Mouse (Mus musculus) spleen, embryonic (tissue): ENCODE measurements at regions not wholly inside any gene's neighbourhood (a gene's known extent, or its start where the extent isn't known, plus 50 kb on each side); places are given as distances from the start of the nearest gene placed in this dataset.

Source experiments
- CTCF ChIA-PET: fragments of 350-600 bp; sonication (Branson Sonifier 250); formaldehyde crosslinking; loops from one replicate; lab custom pipeline; 2022; lab: Charles Lee

DNA sequence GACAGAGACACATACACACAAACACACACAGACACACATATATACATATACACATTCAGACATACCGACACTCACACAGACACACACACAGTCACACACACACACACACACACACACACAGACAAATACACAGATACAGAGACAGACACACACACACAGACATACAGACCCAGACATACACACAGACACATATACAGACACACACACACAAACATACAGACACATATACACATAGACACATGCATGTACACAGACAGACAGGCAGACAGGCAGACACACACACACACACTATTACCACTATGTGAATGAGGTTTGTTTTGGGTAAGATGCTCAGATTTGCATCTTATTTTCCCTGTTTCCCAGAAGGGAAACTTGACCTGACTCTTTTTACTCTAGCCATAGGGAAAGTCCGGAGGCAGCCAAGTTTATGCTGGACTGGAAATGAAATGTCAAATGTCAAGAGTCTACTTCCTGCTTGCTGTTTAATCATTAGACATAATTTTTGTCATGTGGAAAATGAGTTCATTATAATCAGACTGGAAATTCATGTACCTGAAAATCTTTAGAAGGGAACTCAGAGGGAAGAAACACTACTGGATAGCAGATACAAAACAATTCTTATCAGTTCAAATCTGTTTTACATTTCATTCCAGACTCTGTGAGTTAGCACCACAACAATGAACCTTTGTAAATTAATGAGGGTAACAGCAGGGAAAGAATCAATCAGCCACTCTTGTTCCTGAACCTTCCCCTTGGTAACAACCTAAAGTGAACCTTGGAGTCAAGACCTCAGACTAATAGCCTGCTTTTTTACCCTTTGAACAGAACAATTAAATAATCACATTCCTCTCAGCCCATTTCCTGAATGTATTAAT lies 651.1 kb downstream of the Gsdmc2 start:
- CTCF ChIA-PET, result no interaction called here

- CTCF ChIA-PET, result no interaction called here
These were observed 653.2 kb downstream of the Gsdmc2 start for GRCm38 (mm10) chr15:63191731-63192130.

DNA sequence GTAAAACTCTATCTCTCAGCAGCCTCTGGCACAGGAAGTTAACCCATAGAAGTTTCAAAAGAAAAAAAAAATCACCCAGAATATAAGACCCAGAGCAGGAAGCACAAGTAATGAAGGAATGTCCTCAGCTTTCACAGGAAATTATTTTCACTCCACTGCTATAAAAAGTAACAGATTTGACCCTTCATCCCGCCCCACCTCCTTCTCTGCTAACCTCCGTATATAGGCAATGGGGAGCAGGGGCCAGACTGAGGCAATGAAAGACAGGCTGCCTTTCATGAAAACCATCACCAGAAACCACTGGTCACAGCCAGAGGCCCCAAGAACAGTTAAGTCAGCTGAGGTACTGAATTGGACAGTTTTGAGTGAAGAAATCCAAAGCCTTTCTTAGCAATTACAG lies 654.9 kb downstream of the Gsdmc2 start:
- CTCF ChIA-PET, result no interaction called here

GRCm38 (mm10) chr15:63171003-63171402 lies 674.0 kb downstream of the Gsdmc2 start:
- CTCF ChIA-PET, result no interaction called here

DNA sequence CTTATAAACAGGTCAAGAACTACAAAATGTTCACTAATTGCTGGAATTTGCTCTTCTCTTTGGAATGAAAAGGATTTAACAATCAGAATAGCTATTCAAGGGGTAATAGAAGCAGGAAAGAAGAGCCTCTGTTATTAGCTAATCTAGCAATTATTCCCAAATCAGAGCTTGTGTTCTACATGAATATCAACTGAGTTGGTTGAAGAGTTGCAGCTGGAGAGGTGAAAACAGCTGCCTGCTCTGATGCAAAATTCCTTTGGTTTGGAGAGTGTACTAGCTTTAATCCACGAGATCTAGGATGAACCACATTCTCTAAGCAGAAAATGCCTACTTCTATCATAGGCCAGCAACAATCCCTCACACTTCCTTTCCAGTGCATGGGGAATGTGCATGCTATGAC lies 674.8 kb downstream of the Gsdmc2 start:
- CTCF ChIA-PET, result no interaction called here

DNA sequence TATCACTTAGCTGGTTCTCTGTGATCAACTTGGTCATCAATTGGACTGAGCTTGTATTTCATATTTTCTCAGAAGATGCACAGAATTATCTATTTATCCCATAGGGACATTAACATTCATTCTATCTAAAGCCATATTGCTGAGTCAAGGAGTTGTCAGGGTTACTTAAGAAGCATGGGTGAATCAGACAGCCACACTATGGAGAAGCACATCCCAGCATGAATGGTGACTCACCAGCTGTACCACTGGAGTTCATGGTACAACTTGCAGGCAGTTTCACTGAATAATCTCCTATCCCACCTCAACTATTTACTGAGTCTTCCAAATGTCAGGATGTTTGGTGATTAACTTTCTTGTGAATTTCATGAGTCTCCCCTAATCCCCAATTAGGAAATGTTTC lies 678.6 kb downstream of the Gsdmc2 start:
- CTCF ChIA-PET, result no interaction called here

DNA sequence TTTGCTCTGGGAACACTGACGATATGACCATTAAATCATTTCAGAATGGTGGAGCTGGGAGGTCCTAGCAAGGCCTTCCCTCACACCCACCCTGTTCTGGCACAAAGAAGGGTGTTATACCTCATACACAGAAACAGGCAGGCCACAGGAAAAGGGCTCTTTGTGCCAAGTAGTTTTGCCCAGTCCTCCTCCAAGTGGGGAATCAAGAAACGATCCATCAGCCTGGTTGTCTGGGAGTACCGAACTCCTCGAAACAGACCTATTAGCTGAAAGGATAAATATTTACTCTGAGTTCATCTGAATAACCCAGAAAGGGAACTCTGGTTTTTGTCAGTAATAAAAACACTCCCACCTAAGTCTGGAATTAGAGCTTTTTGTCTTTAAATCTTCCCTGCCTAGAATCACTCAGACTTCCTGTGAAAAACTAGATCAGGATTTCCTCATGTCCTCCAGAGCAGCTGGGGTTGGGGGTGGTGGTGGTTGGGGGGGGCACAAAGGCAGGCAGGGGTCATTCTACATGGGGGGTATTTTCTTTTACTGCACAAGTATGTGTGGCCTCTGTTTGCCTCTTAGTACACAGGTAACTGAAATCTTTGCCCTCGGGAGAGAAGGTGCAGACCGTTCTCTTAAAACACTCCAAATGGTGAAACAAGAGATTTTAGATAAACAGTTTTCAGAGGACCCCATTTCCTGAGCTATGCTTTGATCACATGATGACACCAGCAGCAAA lies 681.3 kb downstream of the Gsdmc2 start:
- CTCF ChIA-PET, result no interaction called here

GRCm38 (mm10) chr15:63162881-63163549 lies 682.0 kb downstream of the Gsdmc2 start:
- CTCF ChIA-PET, result no interaction called here

DNA sequence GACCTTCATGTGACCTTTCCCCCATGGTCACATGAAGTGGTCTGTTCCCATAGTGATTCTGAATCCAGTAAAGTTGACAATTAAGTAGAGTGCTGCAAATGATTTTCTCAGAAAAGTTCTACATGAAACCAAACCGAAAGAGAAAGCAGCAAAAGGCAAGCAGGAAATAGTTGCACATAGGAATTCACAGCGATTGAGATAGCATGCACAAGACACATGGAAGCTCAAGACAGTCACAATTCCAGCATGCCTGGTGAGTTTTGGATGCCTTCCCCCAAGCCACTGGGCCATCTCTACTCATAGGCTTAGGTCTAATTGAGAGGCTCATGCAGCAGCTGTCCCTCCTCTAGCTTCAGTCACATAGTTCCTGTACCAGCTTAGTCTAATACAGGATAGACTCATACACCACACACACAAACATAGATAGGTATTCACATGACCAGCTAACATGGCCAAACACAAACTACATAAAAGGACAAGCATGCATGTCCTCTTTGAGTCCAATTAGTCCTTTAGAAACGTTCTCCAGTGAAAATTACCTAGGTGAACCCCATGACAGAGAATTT lies 721.8 kb downstream of the Gsdmc2 start:
- CTCF ChIA-PET, result no interaction called here

DNA sequence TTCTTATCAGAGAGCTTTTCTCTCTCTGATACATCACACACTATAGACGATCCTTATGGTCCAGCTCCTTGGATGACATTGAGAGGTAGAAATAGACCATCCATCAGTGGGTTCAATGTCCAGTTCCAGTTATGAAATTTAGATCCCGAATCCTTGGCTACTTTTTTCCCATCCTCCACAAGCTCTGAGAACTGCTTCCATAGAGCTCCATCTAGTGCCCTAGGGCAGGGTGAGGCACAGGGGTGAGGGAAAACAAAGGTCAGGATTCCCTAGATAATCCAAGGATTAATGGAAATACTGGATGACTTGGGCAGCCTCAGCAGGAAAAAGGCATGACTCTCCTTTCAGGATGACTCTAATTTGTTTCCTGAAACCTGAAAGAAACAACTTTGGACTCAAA lies 732.1 kb downstream of the Gsdmc2 start:
- CTCF ChIA-PET, result no interaction called here

DNA sequence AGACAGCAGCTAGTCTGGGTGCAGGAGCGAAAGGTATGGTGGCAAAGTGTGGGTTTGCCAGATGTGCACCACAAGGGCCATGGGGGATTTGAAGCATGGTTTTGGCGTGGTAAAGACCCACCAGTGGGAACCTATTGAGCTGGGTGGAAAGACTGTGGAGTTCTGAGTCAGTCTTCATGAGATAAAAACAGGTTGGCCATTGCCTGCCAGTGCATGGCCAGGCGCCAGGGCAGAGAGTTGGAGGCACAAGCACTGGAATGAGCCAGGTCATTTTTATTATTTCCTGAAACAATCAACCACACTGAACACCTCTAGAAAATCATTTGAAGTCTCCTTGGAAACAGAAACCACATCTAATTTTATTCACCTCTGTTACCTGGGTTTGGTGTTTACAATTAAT lies 744.9 kb downstream of the Gsdmc2 start:
- CTCF ChIA-PET, result no interaction called here

GRCm38 (mm10) chr15:63081972-63082371 lies 763.0 kb downstream of the Gsdmc2 start:
- CTCF ChIA-PET, result no interaction called here

GRCm38 (mm10) chr15:63079825-63080224 lies 765.2 kb downstream of the Gsdmc2 start:
- CTCF ChIA-PET, result no interaction called here

GRCm38 (mm10) chr15:63071921-63072320 lies 773.1 kb downstream of the Gsdmc2 start:
- CTCF ChIA-PET, result no interaction called here

GRCm38 (mm10) chr15:63067126-63067525 lies 777.9 kb downstream of the Gsdmc2 start:
- CTCF ChIA-PET, result no interaction called here

- CTCF ChIA-PET, result no interaction called here
These were observed 778.9 kb downstream of the Gsdmc2 start for GRCm38 (mm10) chr15:63066020-63066439.

DNA sequence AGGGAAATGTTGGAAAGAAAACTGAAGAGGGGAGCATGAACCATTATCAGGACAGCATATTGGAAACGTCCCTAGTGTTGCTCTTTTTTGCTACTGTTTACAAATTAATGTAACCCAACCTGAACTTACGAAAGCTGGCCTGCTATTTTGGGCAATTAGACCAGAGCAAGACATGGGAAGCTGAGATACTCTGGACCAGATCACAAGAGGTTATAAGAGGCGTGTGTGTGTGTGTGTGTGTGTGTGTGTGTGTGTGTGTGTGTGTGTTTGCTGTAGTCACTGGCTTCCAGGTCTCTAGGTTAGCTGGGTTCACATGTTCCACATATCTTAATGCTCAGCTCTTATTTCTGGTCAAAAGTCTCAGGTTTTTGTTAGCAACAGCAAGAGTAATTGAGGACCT lies 783.1 kb downstream of the Gsdmc2 start:
- CTCF ChIA-PET, result no interaction called here

GRCm38 (mm10) chr15:63060826-63061225 lies 784.2 kb downstream of the Gsdmc2 start:
- CTCF ChIA-PET, result no interaction called here

DNA sequence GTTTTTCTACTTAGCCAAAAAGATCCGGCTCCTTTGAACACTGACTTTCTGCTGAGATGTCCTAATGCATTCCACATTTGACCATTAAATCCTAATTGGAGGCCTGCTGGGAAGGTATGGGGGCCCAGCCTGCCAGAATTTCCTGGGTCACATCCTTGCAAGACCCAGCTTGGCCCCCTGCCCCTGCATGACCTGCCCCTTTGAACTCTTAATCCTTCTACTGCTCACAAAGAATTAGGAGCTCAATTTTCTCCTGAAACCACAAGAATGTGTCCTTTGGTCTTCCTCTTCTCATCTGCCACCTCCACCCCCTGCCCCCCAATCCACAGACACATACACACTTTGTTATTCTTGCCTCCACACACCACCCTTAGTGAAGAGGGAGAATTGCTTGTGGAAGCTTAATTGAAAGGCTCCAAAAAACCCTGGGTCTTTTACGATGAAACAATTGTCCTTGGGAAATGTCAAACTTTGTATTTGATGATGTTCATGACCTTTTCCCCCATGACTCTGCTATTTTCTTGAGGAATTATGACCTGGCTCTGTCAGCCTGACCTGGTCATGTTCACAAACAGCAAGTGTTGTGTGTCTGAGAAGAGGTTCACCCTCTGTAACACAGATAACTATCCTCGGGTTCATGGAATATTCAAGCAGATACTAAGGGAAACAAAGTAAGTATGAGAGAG lies 792.3 kb downstream of the Gsdmc2 start:
- CTCF ChIA-PET, result no interaction called here

DNA sequence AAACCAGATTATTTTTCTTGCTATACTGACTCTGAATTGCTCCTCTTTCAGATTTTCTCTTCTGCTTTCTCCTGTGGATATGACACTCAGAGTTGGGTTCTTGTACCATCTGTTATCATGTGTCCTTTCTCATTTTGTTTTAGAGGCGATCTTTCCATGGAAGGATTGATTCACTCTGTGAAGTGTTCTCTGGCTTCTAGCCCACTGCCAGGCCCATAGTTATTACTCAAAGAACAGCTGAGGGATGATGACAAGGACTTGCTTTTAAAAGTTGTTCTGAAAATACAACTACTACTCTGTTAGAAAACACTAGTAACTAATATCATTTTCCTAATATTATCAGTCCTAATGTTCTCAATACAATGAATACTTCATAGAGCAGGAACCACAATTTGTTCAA lies 794.9 kb downstream of the Gsdmc2 start:
- CTCF ChIA-PET, result no interaction called here

- CTCF ChIA-PET, result no interaction called here
These were observed 802.6 kb downstream of the Gsdmc2 start for GRCm38 (mm10) chr15:63042367-63042766.

- CTCF ChIA-PET, result no interaction called here
These were observed 808.7 kb downstream of the Gsdmc2 start for GRCm38 (mm10) chr15:63036241-63036640.
